Mouse (Mus musculus) heart, postnatal 14 days (tissue): Measurements from ENCODE around the gene Pgbd5. TPM values are rescaled to one million over a fixed set of nuclear protein-coding genes. Genes with fewer than 3 reads are reported as not detected.

Experiments
- DNase-seq, 2 experiments: peaks; one replicate each; pipeline ENCODE4 v3.0.0; 2021 to 2022
- intact Hi-C: fragments of 180-260 bp; cut with DNase I; formaldehyde crosslinking; loops from one replicate; pipeline ENCODE4 v1.15.1; 2025
- total RNA-seq, 2 experiments: library from RNA; stranded (reverse); gene quantifications; 2 replicates each; pipeline ENCODE4 v1.2.3; 2021

The Pgbd5 gene
- total RNA-seq, 2 experiments from 2014 or later, result 2.0 to 2.2 TPM

DNA sequence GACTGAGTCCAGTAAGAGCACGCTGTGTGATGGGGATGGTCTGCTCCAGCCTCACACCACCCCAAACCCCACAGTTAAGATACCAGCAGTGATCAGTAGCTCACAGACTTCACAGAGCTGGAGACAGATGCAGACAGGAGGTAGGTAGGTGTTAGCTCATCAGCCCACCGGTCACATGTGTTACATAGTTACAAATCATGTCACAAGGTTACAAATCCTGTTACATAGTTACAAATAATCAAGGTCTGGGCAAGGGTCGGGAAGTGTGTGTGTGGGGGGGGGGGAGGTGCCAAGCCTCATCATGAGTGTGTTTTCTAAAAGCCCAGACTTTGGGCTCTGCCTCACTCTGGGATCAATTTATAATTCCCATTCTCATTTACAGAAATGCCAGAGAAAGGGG, 78.5 kb downstream of the Pgbd5 start:
- DNase-seq, result no peak
- intact Hi-C loops, result no loop called here

DNA sequence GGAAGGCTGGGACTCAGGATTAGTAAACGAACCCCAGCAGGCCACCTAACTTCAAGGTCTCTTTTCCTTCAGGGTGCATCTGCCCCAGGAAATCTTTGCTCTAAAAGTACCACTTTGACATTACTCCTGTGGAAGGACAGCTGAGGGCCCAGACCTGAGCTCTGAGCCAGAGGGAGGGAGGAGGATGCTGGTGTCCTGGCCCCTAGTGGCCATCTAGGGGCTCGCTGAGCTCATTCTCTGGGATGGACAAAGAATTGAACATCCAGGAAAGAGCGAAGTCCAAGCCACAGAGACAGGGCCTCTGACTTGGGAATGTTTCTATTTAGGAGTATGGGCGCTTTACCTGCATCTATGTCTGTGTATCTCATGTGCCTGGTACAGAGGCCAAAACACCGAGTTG, 87.8 kb downstream of the Pgbd5 start:
- intact Hi-C loops, result no loop called here
- DNase-seq, result no peak

DNA sequence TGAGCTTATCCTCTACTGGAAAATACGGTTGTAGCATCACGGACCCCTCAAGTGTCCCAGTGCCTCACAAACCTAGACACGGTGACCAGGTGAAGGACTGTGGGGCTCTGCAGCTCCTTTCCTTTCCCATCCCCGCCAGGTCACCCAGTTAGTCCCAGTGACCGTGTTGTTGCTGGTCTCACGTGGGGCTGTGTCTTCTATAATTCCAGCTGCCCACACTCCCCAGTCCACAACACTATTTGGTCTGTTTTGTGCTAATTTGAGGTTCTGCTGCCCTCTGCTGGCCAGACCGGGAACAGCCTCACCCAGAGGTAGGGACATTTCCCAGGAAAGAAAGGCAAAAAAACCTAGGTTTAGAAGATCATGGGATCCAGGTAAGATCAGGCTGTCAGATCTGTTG, 89.8 kb downstream of the Pgbd5 start:
- DNase-seq, result peak; percentile 84 to 89
- intact Hi-C loops, result loop anchor here (1.0 to 5.0 kb wide), 3 partner anchors 62 to 422 kb away; no protein-coding TSS in a partner anchor

DNA sequence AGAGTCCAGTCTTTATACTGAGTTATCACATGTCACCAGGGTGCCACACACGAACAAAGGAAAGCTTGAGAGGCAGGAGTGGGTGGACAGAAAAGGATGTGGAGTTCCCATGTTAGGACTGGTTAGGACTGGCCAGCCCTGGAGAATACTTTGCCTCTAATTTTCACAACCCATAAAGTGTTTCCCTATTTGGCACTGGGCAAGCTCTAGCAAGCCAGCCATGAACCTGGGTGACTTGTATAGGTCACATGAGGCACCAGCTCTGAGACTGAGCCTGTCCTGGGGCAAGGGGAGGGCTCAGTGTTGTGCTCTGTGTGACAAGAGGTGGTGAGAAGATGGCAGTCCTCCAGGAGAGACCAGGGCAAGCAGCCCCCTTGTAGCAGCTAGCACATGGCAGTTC, 91.4 kb downstream of the Pgbd5 start:
- DNase-seq, result no peak

DNA sequence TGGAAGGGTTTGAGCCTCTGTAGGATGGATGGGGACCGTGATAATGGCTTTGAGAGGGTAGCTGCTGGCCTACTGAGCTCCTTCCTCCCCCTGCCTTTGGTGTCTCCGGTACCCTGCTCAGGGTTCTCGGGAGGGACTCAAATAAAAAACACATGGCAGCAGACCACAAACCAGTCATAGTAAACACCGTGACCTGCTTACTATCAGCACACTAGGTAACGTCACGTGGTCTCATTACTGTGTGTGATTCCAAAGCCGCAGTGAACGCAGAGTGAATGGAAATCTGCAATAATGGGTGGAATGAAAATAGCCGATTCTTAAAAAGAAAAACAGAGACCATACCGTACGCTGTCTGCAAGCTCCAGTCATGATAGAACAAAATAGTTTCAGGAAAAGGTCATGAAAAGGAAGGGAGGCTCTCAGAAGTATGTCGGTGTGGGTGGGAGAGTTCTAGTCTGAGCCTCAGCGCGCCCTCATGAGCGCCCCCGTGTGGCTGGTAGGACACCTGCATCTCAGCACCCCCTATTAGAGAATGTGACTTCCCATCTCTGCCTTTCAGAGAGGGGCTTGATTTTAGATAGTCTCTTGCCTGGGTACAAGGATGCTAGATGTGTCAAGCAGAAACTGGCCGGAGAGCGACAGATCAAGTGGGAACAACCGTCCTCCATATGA, 92.5 kb downstream of the Pgbd5 start:
- intact Hi-C loops, result loop anchor here (2.0 to 5.0 kb wide), 3 partner anchors 60 to 420 kb away; no protein-coding TSS in a partner anchor
- DNase-seq, result peak; percentile 76 to 81

More for the DNA sequence above, 91.4 kb downstream of the Pgbd5 start:
- intact Hi-C loops, result loop anchor here (5.0 kb wide), 2 partner anchors 61 to 421 kb away; no protein-coding TSS in a partner anchor

DNA sequence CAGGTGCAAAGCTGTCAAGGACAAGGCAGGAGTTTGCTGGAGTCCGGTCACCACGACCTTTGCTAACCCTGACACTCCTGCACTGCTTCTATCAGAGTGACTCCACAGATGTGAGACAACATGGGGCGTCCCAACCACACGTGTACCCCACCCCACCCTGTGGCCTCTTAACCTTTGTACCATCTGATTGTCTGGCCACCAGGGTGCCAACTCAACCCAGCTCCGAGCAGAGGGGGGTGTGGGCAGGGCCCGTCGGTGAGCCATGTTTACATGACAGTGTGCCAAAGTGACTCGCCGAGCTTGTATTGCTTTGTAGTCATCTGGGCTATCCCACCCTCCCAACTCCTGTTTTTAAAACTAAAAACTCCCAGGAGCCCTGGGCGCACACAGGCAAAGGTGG, 94.4 kb downstream of the Pgbd5 start:
- no peak for DNase-seq
- intact Hi-C loops, result loop anchor here (5.0 kb wide), 2 partner anchors 58 to 418 kb away; no protein-coding TSS in a partner anchor

DNA sequence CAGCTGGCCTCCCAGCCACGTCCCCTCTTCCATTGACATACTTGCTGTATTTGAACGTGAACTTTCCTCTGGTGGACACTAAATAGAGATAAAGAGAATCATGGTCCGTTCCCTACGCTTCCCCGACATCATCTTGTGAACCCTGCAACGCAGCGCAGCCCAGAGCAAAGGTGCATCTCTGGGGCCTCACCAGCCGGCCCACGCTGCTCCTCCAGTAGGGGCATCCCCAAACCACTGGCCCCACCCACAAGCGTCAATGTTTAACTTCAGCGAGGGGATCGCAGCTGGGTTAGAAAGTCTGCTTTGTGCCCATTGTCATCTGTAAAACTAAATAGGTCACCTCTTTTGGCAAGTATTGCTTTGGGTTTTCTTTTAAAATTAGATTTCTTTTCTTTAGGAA, 95.5 kb downstream of the Pgbd5 start:
- intact Hi-C loops, result no loop called here

DNA sequence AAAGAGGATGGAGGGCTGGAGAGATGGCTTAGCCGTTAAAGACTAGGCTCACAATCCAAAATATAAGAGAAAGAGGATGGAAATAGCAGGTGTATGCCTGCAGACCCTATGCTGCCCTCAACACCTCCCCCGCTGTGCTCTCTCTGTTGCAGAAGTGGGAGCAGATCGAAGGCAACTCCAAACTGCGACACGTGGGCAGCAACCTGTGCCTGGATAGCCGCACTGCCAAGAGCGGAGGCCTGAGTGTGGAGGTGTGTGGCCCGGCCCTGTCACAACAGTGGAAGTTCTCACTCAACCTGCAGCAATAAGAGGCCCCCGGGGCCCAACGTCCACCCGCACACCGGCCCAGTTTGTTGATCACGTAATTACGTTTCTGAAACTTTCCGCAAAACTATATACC, 96.3 kb downstream of the Pgbd5 start:
- no peak for DNase-seq
- intact Hi-C loops, result no loop called here

More for the DNA sequence above, 95.5 kb downstream of the Pgbd5 start:
- DNase-seq, result no peak

DNA sequence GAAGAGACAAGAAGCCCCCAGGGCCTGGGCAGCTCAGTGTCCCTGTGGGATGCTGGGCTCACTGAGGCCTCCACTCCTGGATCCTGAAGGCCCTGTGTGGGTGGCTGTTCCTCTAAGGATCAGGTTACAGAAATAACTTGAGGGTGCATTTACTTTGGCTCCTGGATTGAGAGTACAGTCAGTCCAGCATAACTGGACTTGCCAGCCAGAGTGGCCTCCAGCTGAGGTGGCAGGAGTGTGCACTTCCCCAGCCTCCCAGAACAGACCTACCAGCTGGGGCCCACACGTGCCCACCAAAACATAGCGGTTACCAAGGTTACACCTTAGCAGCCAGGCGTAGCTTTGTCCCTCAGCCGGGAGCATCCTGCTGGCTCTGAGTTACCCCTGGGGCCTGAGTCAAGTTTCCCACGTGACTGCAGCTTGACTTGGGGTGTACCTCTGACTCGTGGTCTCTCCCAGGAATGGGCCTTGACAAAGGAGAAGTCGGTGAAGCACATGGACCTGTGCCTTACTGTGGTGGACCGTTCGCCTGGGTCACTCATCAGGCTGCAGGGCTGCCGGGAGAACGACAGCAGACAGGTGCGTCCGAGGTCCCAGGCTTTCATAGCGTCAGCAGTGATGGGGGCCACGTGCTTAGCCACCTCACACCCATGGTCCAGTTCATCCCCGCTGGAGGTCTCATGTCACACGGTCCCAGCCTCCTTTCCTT, 98.9 kb downstream of the Pgbd5 start:
- no peak for DNase-seq
- intact Hi-C loops, result no loop called here

DNA sequence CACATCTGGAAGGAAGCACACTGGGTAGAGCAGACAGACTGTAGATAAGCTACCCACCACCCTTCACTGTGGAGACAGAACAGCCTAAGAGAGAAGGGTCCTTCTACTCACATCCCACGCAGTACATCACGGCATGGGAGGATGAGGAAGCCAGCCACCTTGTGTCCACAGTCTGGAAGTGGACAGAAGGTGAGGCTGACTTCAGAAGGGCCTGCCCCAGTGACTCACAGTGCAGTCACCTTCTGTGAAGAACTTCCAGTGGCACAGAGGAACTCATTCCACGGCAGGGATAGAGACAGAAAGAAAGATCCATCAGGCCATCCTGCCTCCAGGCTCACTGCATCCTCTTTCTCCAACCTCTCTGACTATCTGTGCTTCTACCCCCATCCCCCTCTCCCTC, 99.7 kb downstream of the Pgbd5 start:
- intact Hi-C loops, result no loop called here
- no peak for DNase-seq

DNA sequence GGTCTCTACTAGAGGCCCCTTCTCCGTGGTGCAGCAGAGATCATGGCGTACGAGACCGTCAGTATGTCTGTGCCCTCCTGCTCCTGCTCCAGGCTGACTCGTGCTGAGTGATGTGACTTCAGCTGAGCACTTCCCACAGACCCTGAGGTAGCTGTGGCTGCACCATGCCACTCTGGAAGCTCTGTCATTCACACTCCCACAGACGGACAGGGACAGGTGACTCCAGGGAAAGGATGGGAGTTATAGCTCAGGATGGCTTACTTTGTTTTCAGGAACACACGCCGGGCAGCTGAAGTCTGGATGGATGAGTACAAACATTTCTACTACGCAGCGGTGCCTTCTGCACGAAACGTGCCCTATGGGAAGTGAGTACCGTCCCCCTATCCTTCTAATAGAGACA, 103.2 kb downstream of the Pgbd5 start:
- intact Hi-C loops, result no loop called here
- no peak for DNase-seq

DNA sequence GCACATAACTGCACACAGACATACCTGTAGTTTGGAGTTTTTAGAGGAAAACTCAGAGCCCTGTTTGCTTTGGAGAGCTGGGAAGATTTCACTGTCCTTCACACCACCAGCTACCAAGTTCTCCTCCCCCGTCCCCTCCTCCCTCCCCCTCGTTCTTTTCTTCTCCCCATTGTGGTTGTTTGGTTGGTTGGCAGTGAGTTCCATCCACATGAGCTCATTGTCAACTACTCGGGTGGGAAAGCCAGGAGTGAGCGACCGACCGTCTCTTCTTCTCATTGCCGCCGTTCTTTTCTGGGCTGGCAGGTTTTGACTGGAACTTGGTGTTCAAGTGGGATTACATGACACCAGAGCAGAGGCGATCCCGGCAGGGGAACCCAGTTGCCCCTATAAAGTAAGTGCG, 107.8 kb downstream of the Pgbd5 start:
- no peak for DNase-seq

DNA sequence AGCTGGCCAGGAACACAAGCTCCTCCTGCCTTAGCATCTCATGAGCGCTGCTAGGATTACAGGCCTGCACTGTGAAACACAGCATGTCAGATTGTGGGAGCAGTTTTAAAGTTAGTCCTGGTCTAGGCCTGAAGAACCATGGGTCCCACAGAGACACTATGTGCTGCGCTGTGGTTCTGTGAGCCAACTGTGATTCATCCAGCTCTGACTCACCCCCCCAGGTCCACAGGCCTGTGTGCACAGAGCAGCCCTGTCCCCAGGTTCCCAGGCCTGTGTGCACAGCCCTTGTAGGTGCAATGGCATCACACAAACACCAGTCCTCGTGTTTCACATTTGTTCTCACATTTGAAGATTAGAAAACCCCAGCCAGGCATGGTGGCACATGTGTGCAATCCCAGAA, 108.4 kb downstream of the Pgbd5 start:
- no peak for DNase-seq
- intact Hi-C loops, result no loop called here

More for the DNA sequence above, 107.8 kb downstream of the Pgbd5 start:
- intact Hi-C loops, result no loop called here

DNA sequence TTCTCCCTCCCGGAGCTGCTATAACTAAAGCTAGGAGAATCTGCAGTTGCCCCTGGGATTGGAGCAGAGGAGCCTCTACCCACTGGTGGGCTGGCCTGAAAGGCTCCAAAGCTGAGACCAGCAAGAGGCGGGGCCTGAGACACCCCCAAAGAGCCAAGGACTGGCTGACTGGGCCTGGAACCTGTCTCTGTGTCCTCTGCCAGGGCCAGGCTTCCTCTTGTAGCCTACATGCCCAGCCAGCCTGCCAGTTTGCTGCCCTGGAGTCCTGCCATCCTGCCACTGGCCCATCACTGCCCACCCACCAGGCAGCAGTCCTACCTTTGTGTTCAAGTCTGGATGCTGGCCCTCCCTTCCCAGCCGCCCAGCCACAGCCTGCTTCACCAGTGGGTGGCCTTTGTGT, 109.0 kb downstream of the Pgbd5 start:
- DNase-seq, result peak; percentile 23 to 44

DNA sequence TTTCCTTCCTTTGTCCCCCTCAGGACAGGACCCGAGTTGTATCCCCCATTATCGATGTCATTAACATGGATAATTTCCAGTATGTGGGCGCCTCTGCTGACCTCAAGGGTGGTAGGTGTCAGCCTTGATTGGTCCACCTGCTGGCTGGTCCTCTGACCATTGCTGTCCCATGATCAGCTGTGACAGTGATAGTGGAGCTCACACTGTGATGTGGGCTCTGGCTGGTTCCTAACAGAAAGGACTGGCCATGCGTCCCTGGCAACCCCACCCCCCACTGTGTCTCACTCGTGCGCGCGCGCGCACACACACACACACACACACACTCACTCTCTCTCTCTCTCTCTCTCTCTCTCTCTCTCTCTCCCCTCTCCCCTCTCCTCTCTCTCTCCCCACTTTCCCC, 109.8 kb downstream of the Pgbd5 start:
- DNase-seq, result no peak
- intact Hi-C loops, result no loop called here

More for the DNA sequence above, 109.0 kb downstream of the Pgbd5 start:
- intact Hi-C loops, result no loop called here

DNA sequence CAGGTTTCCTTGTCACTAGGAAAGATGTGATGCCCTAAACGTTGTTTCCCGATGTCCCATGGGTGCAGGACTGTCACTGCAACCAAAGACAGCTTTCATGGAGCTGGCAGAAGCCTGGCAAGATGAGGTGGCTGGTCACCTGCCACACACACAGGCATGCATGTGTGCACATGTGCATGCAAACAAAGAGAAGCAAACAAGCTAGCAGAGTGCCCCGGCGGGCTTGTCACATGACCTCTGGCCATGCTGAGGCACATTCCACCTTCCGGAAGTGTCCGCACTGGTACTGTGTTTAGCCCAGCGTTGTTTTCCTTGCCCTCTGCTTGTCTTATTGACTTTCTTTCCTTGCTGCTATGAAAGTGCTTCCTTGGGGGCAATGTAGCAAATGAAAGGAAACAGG, 111.2 kb downstream of the Pgbd5 start:
- intact Hi-C loops, result no loop called here
- no peak for DNase-seq

DNA sequence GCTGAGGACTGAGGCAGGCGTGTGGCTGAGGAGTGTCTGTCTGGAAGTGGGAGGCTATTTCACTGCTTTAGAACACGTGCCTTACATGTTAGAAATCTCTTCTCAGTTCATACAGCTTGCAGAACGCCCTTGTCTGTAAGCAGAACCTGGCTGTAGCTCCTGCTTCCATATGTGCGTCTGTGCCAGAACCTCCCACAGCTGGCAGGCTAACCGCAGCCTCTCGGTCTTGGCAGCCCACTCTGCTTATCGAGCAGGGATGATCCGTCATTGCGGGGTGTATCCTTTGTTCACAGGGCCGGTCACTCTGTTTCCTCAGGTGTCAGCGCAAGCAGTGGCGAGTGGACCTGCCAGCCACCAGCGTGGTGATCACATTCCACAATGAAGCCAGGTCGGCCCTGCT, 116.1 kb downstream of the Pgbd5 start:
- intact Hi-C loops, result no loop called here
- peak; percentile 30 to 44 for DNase-seq

DNA sequence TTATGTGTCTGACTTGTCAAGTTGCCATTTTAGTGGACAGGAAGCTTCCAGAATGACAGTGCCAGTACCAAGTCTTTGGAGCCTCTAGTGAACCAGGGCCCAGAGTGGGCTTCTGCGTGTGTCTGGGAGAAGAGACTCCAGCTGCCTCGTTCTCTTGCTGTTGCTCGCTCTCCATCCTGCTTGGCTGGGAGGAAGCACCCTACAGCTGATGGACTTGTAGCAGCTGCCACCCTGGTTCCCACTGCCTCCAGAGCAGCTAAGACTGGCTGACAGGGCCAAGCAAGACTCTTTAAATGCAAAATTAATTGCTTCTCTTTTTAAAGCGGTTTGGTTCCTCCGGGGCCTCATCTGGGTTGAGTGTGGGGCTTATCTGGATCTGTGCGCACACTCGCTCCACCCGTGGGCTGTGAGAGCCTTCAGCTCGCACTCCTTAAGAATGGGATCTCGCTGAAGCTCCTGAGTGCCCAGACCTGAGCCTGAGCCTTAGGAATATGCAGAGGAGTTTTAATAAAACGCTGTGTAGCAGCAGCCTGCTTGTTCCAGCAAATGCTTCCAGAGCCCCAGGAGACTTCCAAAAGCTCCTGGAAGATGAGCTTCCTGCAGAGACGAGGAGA, 118.1 kb downstream of the Pgbd5 start:
- no peak for DNase-seq
- intact Hi-C loops, result no loop called here

DNA sequence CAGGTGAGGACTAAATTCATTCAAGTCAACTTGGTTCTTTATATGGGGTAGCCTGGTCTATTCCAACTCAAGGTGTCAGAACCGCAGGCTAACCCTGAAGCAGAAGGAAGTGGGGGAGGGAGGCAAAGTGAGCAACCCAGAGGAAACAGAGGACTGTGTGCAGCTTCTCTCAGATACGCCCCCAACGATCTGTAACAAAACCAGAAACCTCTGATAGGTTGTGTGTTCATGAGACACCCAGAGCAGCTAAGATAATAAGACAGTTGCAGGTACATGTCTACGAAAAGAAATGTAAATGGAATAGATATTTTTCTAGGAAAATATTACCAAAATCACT, 120.2 kb downstream of the Pgbd5 start:
- DNase-seq, result no peak
- intact Hi-C loops, result no loop called here
